Mouse (Mus musculus): ENCODE data around the gene Creb3l2. TPM values are rescaled to one million over a fixed set of nuclear protein-coding genes. Genes with fewer than 3 reads are reported as not detected.

The Creb3l2 gene
- polyA plus RNA-seq, 1 experiment = 30.5 TPM

GRCm38 (mm10) chr6:37414576-37414975, 27.4 kb downstream of the Creb3l2 start:
- 89% methylated on average over 10 of the region's 10 CpGs for WGBS
- H3K36me3 ChIP-seq (ENCODE audit: control insufficient read depth, insufficient read depth, low read length) = 0 out of 2 replicates have a peak, but pooled peaks cover 2% of the 10 kb centered on the region
- TF ChIP-seq POLR2A (IDR thresholded peaks at IDR 0.05; ENCODE audit: low read depth, low read length) (no peak), CTCF (IDR thresholded peaks at IDR 0.05; ENCODE audit: extremely low read depth, insufficient read length, insufficient replicate concordance, low read depth, low read length) (no peak)
- H3K4me1 ChIP-seq (ENCODE audit: control insufficient read depth, insufficient read depth, insufficient read length, low read length) = peaks cover 7% of the 10 kb centered on the region
- no peaks in the 10 kb centered on the region for H3K27me3 ChIP-seq (ENCODE audit: control insufficient read depth, insufficient read depth, low read length)
- no peak overlapping the region for H3K4me3 ChIP-seq (ENCODE audit: low read depth, low read length)
- H3K27ac ChIP-seq (ENCODE audit: insufficient read depth, low read depth, low read length) = no peak overlapping the region

- Histone ChIP-seq H3K27me3 (ENCODE audit: control insufficient read depth, insufficient read depth, low read length) (no peaks in the 10 kb centered on the region), H3K4me3 (ENCODE audit: low read depth, low read length) (no peak overlapping the region), H3K27ac (ENCODE audit: insufficient read depth, low read depth, low read length) (no peak overlapping the region), H3K36me3 (ENCODE audit: control insufficient read depth, insufficient read depth, low read length) (0 out of 2 replicates have a peak, but pooled peaks cover 2% of the 10 kb centered on the region), H3K4me1 (ENCODE audit: control insufficient read depth, insufficient read depth, insufficient read length, low read length) (peaks cover 4% of the 10 kb centered on the region)
- 70% methylated on average over 3 of the region's 3 CpGs for WGBS
- no peak for TF ChIP-seq POLR2A (IDR thresholded peaks at IDR 0.05; ENCODE audit: low read depth, low read length)
- no peak for TF ChIP-seq CTCF (IDR thresholded peaks at IDR 0.05; ENCODE audit: extremely low read depth, insufficient read length, insufficient replicate concordance, low read depth, low read length)
Observed at GRCm38 (mm10) chr6:37411696-37412095, 30.2 kb downstream of the Creb3l2 start.

- TF ChIP-seq POLR2A (IDR thresholded peaks at IDR 0.05; ENCODE audit: low read depth, low read length) (no peak), CTCF (IDR thresholded peaks at IDR 0.05; ENCODE audit: extremely low read depth, insufficient read length, insufficient replicate concordance, low read depth, low read length) (no peak)
- no peaks in the 10 kb centered on the region for H3K27me3 ChIP-seq (ENCODE audit: control insufficient read depth, insufficient read depth, low read length)
- H3K4me3 ChIP-seq (ENCODE audit: low read depth, low read length) = no peak overlapping the region
- WGBS = 84% methylated on average over 2 of the region's 2 CpGs
- peaks cover 13% of the 10 kb centered on the region for H3K4me1 ChIP-seq (ENCODE audit: control insufficient read depth, insufficient read depth, insufficient read length, low read length)
- H3K36me3 ChIP-seq (ENCODE audit: control insufficient read depth, insufficient read depth, low read length) = no peaks in the 10 kb centered on the region
- H3K27ac ChIP-seq (ENCODE audit: insufficient read depth, low read depth, low read length) = no peak overlapping the region
Observed at GRCm38 (mm10) chr6:37409829-37410228, 32.1 kb downstream of the Creb3l2 start.

- Histone ChIP-seq H3K27me3 (ENCODE audit: control insufficient read depth, insufficient read depth, low read length) (no peaks in the 10 kb centered on the region), H3K4me3 (ENCODE audit: low read depth, low read length) (no peak overlapping the region), H3K27ac (ENCODE audit: insufficient read depth, low read depth, low read length) (no peak overlapping the region), H3K4me1 (ENCODE audit: control insufficient read depth, insufficient read depth, insufficient read length, low read length) (peaks cover 15% of the 10 kb centered on the region), H3K36me3 (ENCODE audit: control insufficient read depth, insufficient read depth, low read length) (no peaks in the 10 kb centered on the region)
- WGBS = 98% methylated on average over 3 of the region's 3 CpGs
- no peak for TF ChIP-seq CTCF (IDR thresholded peaks at IDR 0.05; ENCODE audit: extremely low read depth, insufficient read length, insufficient replicate concordance, low read depth, low read length)
- no peak for TF ChIP-seq POLR2A (IDR thresholded peaks at IDR 0.05; ENCODE audit: low read depth, low read length)
Observed at GRCm38 (mm10) chr6:37407876-37408275, 34.1 kb downstream of the Creb3l2 start.

GRCm38 (mm10) chr6:37406903-37407302, 35.0 kb downstream of the Creb3l2 start:
- WGBS = 38% methylated on average over 6 of the region's 6 CpGs
- H3K4me1 ChIP-seq (ENCODE audit: control insufficient read depth, insufficient read depth, insufficient read length, low read length) = peaks cover 16% of the 10 kb centered on the region
- no peaks in the 10 kb centered on the region for H3K36me3 ChIP-seq (ENCODE audit: control insufficient read depth, insufficient read depth, low read length)
- H3K27ac ChIP-seq (ENCODE audit: insufficient read depth, low read depth, low read length) = peak overlapping the region; percentile 20; the same call in 1 of the 2 replicates
- H3K4me3 ChIP-seq (ENCODE audit: low read depth, low read length) = no peak overlapping the region
- H3K27me3 ChIP-seq (ENCODE audit: control insufficient read depth, insufficient read depth, low read length) = no peaks in the 10 kb centered on the region
- TF ChIP-seq CTCF (IDR thresholded peaks at IDR 0.05; ENCODE audit: extremely low read depth, insufficient read length, insufficient replicate concordance, low read depth, low read length) (no peak), POLR2A (IDR thresholded peaks at IDR 0.05; ENCODE audit: low read depth, low read length) (no peak)

- no peak overlapping the region for H3K27ac ChIP-seq (ENCODE audit: insufficient read depth, low read depth, low read length)
- H3K36me3 ChIP-seq (ENCODE audit: control insufficient read depth, insufficient read depth, low read length) = no peaks in the 10 kb centered on the region
- H3K4me3 ChIP-seq (ENCODE audit: low read depth, low read length) = no peak overlapping the region
- TF ChIP-seq CTCF (IDR thresholded peaks at IDR 0.05; ENCODE audit: extremely low read depth, insufficient read length, insufficient replicate concordance, low read depth, low read length) (no peak), POLR2A (IDR thresholded peaks at IDR 0.05; ENCODE audit: low read depth, low read length) (no peak)
- peaks cover 18% of the 10 kb centered on the region for H3K4me1 ChIP-seq (ENCODE audit: control insufficient read depth, insufficient read depth, insufficient read length, low read length)
- WGBS = 89% methylated on average over 10 of the region's 10 CpGs
- no peaks in the 10 kb centered on the region for H3K27me3 ChIP-seq (ENCODE audit: control insufficient read depth, insufficient read depth, low read length)
Observed at GRCm38 (mm10) chr6:37406018-37406417, 35.9 kb downstream of the Creb3l2 start.

- Histone ChIP-seq H3K4me1 (ENCODE audit: control insufficient read depth, insufficient read depth, insufficient read length, low read length) (peaks cover 24% of the 10 kb centered on the region), H3K27ac (ENCODE audit: insufficient read depth, low read depth, low read length) (no peak overlapping the region), H3K27me3 (ENCODE audit: control insufficient read depth, insufficient read depth, low read length) (no peaks in the 10 kb centered on the region), H3K36me3 (ENCODE audit: control insufficient read depth, insufficient read depth, low read length) (no peaks in the 10 kb centered on the region), H3K4me3 (ENCODE audit: low read depth, low read length) (no peak overlapping the region)
- 72% methylated on average over 3 of the region's 3 CpGs for WGBS
- no peak for TF ChIP-seq POLR2A (IDR thresholded peaks at IDR 0.05; ENCODE audit: low read depth, low read length)
- no peak for TF ChIP-seq CTCF (IDR thresholded peaks at IDR 0.05; ENCODE audit: extremely low read depth, insufficient read length, insufficient replicate concordance, low read depth, low read length)
Observed at GRCm38 (mm10) chr6:37404325-37404724, 37.6 kb downstream of the Creb3l2 start.
